Mouse (Mus musculus) testis, adult 2 months (tissue): ENCODE data around the gene Fam196b.

Experiments
- CTCF ChIP-seq: fragments of 200-500 bp; IDR thresholded peaks from 2 replicates; pipeline ENCODE4 v1.5.1; 2012; ENCODE audit warnings: low read depth, mild to moderate bottlenecking, inconsistent platforms, low read length, moderate library complexity; ENCODE audit not compliant: control insufficient read depth, insufficient read depth, insufficient replicate concordance
- POLR2A ChIP-seq: fragments of 200-500 bp; IDR thresholded peaks from 2 replicates; pipeline ENCODE4 v1.6.1; 2012; ENCODE audit warnings: low read depth, mild to moderate bottlenecking, inconsistent platforms, low read length, moderate library complexity; ENCODE audit not compliant: control insufficient read depth

DNA sequence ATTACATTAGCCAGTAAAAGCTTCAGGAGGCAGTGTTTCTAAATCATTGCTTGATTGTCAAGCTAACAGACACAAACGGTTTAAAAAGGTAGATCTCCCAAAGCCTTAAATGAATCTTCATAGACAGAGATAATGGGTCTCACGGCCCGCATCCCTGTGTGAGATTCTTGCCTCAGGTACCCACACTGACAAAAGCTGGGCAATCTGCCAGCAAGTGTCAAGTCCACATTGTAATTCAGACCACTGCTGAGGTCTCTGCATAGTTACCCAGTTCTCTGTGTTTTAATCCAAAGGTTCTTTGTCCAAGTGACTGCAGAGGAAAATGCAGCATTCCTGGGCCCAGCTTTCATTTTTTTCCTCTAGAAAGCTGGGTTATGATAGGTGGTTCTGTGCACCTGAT, 153.9 kb downstream of the Fam196b start:
- TF ChIP-seq POLR2A (no peak), CTCF (no peak)
